Mouse (Mus musculus): ENCODE results near the gene Dok3. TPM values are rescaled to one million over a fixed set of nuclear protein-coding genes. Genes with fewer than 3 reads are reported as not detected.
A peak's percentile ranks its signal among the peaks of the same experiment; 100 is the strongest.

Dok3 gene
- total and polyA plus RNA-seq, 2 experiments from 2014 or later: 1.1 to 4.7 TPM

GRCm38 (mm10) chr13:55502405-55502804, 26.7 kb downstream of the Dok3 start:
- Histone ChIP-seq H3K4me2 (ENCODE audit: low read depth, low read length) (no peak overlapping the region), H3K9me3 (ENCODE audit: low read length) (no peaks in the 10 kb centered on the region), H3K27ac (no peak overlapping the region), H3K4me1 (ENCODE audit: insufficient read depth, low read length) (no peaks in the 10 kb centered on the region), H3K4me3 (ENCODE audit: low read length) (no peak overlapping the region), H3K27me3 (ENCODE audit: insufficient read depth, low read length) (no peaks in the 10 kb centered on the region), H3K9ac (replicated peaks; ENCODE audit: low read length) (no peak overlapping the region), H3K36me3 (ENCODE audit: insufficient read depth, low read length) (peaks cover 20% of the 10 kb centered on the region; the same call in 1 of the 2 replicates)
- no peak for TF ChIP-seq CTCF (IDR thresholded peaks at IDR 0.05; ENCODE audit: low read depth)
- ATAC-seq (no peak), DNase-seq (ENCODE audit: low spot score) (no peak)
- 79% methylated on average over 8 of the region's 8 CpGs for WGBS

GRCm38 (mm10) chr13:55500575-55500974, 28.5 kb downstream of the Dok3 start:
- Histone ChIP-seq H3K4me3 (ENCODE audit: low read length) (no peak overlapping the region), H3K9ac (replicated peaks; ENCODE audit: low read length) (no peak overlapping the region), H3K4me1 (ENCODE audit: insufficient read depth, low read length) (peaks cover 12% of the 10 kb centered on the region), H3K4me2 (ENCODE audit: low read depth, low read length) (no peak overlapping the region), H3K36me3 (ENCODE audit: insufficient read depth, low read length) (peaks cover 10% of the 10 kb centered on the region; the same call in 1 of the 2 replicates), H3K9me3 (ENCODE audit: low read length) (no peaks in the 10 kb centered on the region), H3K27me3 (ENCODE audit: insufficient read depth, low read length) (no peaks in the 10 kb centered on the region), H3K27ac (no peak overlapping the region)
- TF ChIP-seq CTCF (IDR thresholded peaks at IDR 0.05; ENCODE audit: low read depth): no peak
- no peak for ATAC-seq
- WGBS: 83% methylated on average over 10 of the region's 10 CpGs
- DNase-seq (ENCODE audit: low spot score): no peak

- DNase-seq (ENCODE audit: low spot score) (no peak), ATAC-seq (no peak)
- H3K4me2 ChIP-seq (ENCODE audit: low read depth, low read length): no peak overlapping the region
- no peak for TF ChIP-seq CTCF (IDR thresholded peaks at IDR 0.05; ENCODE audit: low read depth)
- no peaks in the 10 kb centered on the region for H3K27me3 ChIP-seq (ENCODE audit: insufficient read depth, low read length)
- peaks cover 16% of the 10 kb centered on the region for H3K4me1 ChIP-seq (ENCODE audit: insufficient read depth, low read length)
- H3K9me3 ChIP-seq (ENCODE audit: low read length): no peaks in the 10 kb centered on the region
- peaks cover 10% of the 10 kb centered on the region; the same call in 1 of the 2 replicates for H3K36me3 ChIP-seq (ENCODE audit: insufficient read depth, low read length)
- H3K27ac ChIP-seq: no peak overlapping the region
- no peak overlapping the region for H3K4me3 ChIP-seq (ENCODE audit: low read length)
- no peak overlapping the region for H3K9ac ChIP-seq (replicated peaks; ENCODE audit: low read length)
- 60% methylated on average over 11 of the region's 11 CpGs for WGBS
Observed at GRCm38 (mm10) chr13:55498906-55499305, 30.2 kb downstream of the Dok3 start.

DNA sequence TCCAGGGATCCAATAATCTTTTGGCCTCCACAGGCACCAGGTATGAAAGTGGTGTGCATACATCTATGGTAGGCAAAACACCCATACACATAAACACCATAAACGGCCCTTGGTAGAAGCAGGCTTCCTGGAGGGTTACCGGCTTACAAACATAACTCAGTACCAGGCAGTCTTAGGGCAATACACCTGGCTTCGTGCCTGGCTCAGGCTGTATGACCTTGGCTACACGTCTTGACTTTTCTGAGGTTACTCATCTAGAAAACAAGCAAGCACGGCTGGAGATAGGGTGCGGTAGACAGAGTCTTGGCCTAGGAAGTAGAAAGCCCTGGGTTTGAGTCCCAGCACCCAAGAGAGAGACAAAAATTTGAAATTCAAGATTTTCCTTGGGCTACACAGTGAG, 32.4 kb downstream of the Dok3 start:
- 60% methylated on average over 6 of the region's 6 CpGs for WGBS
- TF ChIP-seq CTCF (IDR thresholded peaks at IDR 0.05; ENCODE audit: low read depth): no peak

GRCm38 (mm10) chr13:55495702-55496101, 33.4 kb downstream of the Dok3 start:
- WGBS: 16% methylated on average over 4 of the region's 4 CpGs
- H3K4me1 ChIP-seq (ENCODE audit: insufficient read depth, low read length): peaks cover 16% of the 10 kb centered on the region

More for the DNA sequence above, 32.4 kb downstream of the Dok3 start:
- H3K27me3 ChIP-seq (ENCODE audit: insufficient read depth, low read length): no peaks in the 10 kb centered on the region
- no peaks in the 10 kb centered on the region for H3K9me3 ChIP-seq (ENCODE audit: low read length)
- no peak overlapping the region for H3K4me2 ChIP-seq (ENCODE audit: low read depth, low read length)
- ATAC-seq: no peak
- H3K36me3 ChIP-seq (ENCODE audit: insufficient read depth, low read length): no peaks in the 10 kb centered on the region
- H3K4me3 ChIP-seq (ENCODE audit: low read length): no peak overlapping the region
- H3K27ac ChIP-seq: peak overlapping the region; percentile 48; the same call in 1 of the 2 replicates
- H3K4me1 ChIP-seq (ENCODE audit: insufficient read depth, low read length): peaks cover 16% of the 10 kb centered on the region
- no peak overlapping the region; the same call in 1 of the 2 replicates for H3K9ac ChIP-seq (replicated peaks; ENCODE audit: low read length)
- DNase-seq (ENCODE audit: low spot score): no peak

GRCm38 (mm10) chr13:55494883-55495621, 34.0 kb downstream of the Dok3 start:
- Histone ChIP-seq H3K9me3 (ENCODE audit: low read length) (no peaks in the 10 kb centered on the region), H3K27ac (peak overlapping the region; percentile 45), H3K4me2 (ENCODE audit: low read depth, low read length) (no peak overlapping the region; the same call in 1 of the 2 replicates), H3K9ac (replicated peaks; ENCODE audit: low read length) (no peak overlapping the region; the same call in 1 of the 2 replicates), H3K36me3 (ENCODE audit: insufficient read depth, low read length) (no peaks in the 10 kb centered on the region), H3K4me3 (ENCODE audit: low read length) (no peak overlapping the region), H3K27me3 (ENCODE audit: insufficient read depth, low read length) (no peaks in the 10 kb centered on the region), H3K4me1 (ENCODE audit: insufficient read depth, low read length) (peaks cover 16% of the 10 kb centered on the region)
- TF ChIP-seq CTCF (IDR thresholded peaks at IDR 0.05; ENCODE audit: low read depth): no peak
- peak; percentile 59; the same call in 1 of the 2 replicates for ATAC-seq
- 14% methylated on average over 18 of the region's 18 CpGs for WGBS
- peak; percentile 70 for DNase-seq (ENCODE audit: low spot score)

More at GRCm38 (mm10) chr13:55495702-55496101, 33.4 kb downstream of the Dok3 start:
- Histone ChIP-seq H3K27ac (peak overlapping the region; percentile 48; the same call in 1 of the 2 replicates), H3K4me2 (ENCODE audit: low read depth, low read length) (peak overlapping the region; percentile 10; the same call in 1 of the 2 replicates), H3K36me3 (ENCODE audit: insufficient read depth, low read length) (no peaks in the 10 kb centered on the region), H3K9ac (replicated peaks; ENCODE audit: low read length) (no peak overlapping the region; the same call in 1 of the 2 replicates), H3K9me3 (ENCODE audit: low read length) (no peaks in the 10 kb centered on the region), H3K27me3 (ENCODE audit: insufficient read depth, low read length) (no peaks in the 10 kb centered on the region), H3K4me3 (ENCODE audit: low read length) (no peak overlapping the region)
- ATAC-seq (no peak), DNase-seq (ENCODE audit: low spot score) (peak; percentile 45)
- no peak for TF ChIP-seq CTCF (IDR thresholded peaks at IDR 0.05; ENCODE audit: low read depth)

GRCm38 (mm10) chr13:55494257-55494656, 34.8 kb downstream of the Dok3 start:
- no peak overlapping the region for H3K9ac ChIP-seq (replicated peaks; ENCODE audit: low read length)
- WGBS: 31% methylated on average over 2 of the region's 2 CpGs
- DNase-seq (ENCODE audit: low spot score): no peak

More at GRCm38 (mm10) chr13:55494257-55494656, 34.8 kb downstream of the Dok3 start:
- no peak overlapping the region for H3K4me3 ChIP-seq (ENCODE audit: low read length)
- ATAC-seq: no peak
- no peaks in the 10 kb centered on the region for H3K36me3 ChIP-seq (ENCODE audit: insufficient read depth, low read length)
- no peaks in the 10 kb centered on the region for H3K9me3 ChIP-seq (ENCODE audit: low read length)
- no peaks in the 10 kb centered on the region for H3K27me3 ChIP-seq (ENCODE audit: insufficient read depth, low read length)
- TF ChIP-seq CTCF (IDR thresholded peaks at IDR 0.05; ENCODE audit: low read depth): no peak
- H3K27ac ChIP-seq: no peak overlapping the region; the same call in 1 of the 2 replicates
- H3K4me2 ChIP-seq (ENCODE audit: low read depth, low read length): no peak overlapping the region
- peaks cover 16% of the 10 kb centered on the region for H3K4me1 ChIP-seq (ENCODE audit: insufficient read depth, low read length)

Data from hindbrain, postnatal 0 days (tissue).